Mouse (Mus musculus): ENCODE data around the gene Sbf1.

Gene Sbf1

GRCm38 (mm10) chr15:89315190-89315731 lies at the start of gene Sbf1:
Gene Sbf1 (minus strand): TSS chr15:89315311.
- peak; percentile 95 for DNase-seq (ENCODE audit: low spot score)

GRCm38 (mm10) chr15:89363051-89363450 lies 47.9 kb upstream of the Sbf1 start:
- no peak for DNase-seq (ENCODE audit: low spot score)

- DNase-seq (ENCODE audit: low spot score) = no peak
Measured at GRCm38 (mm10) chr15:89358784-89359183, 43.7 kb upstream of the Sbf1 start.

GRCm38 (mm10) chr15:89356372-89356771 lies 41.3 kb upstream of the Sbf1 start:
- DNase-seq (ENCODE audit: low spot score) = peak; percentile 86

GRCm38 (mm10) chr15:89355241-89356187 lies 40.4 kb upstream of the Sbf1 start, which contains the start of the genes Lmf2 and Ncaph2:
Gene Lmf2 (minus strand): TSS chr15:89355659.
Gene Ncaph2 (plus strand): TSS chr15:89355719.
- peak; percentile 97 for DNase-seq (ENCODE audit: low spot score)

DNA sequence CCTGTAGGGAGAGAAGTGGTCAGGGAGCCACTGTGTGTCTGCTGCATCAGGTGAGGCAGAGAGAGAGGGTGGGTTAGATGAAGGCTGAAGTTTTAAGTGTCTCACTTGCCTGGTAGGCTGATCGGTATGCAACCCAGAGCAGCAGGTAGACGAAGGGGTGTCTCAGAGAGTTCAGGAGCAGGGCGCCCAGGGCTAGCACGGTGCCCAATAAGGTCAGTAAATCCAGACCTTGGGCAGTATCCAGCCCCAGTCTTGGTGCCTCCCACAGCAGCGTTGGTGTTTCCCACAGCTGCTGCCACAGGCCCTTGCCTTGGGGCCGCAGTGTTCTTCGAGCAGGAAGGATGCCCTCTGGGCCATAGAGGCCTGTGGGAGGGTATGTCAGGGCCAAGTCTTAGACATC lies 39.3 kb upstream of the Sbf1 start:
- no peak for DNase-seq (ENCODE audit: low spot score)

DNA sequence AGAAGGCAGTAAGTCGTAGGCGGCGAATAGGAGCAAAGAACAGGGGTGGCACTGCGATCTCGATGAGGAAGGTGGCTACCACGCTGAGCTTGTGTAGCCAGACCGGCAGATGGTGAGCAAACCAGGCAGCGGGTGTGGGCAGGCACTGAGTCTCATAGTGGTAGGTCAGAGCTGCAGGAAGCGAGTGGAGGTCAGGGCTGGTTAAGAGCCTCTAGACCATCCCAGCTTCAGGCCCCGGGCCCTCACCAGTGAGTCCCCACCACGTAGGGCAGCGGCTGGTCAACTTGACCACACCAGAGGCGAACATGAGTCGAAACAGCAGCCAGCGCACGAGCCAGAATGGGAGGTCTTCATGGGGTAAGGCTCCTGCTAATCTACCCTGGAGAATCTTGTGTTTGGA lies 38.7 kb upstream of the Sbf1 start:
- DNase-seq (ENCODE audit: low spot score) = no peak

GRCm38 (mm10) chr15:89352795-89353194 lies 37.7 kb upstream of the Sbf1 start:
- no peak for DNase-seq (ENCODE audit: low spot score)

- DNase-seq (ENCODE audit: low spot score) = no peak
Measured at GRCm38 (mm10) chr15:89352054-89352453, 36.9 kb upstream of the Sbf1 start.

DNA sequence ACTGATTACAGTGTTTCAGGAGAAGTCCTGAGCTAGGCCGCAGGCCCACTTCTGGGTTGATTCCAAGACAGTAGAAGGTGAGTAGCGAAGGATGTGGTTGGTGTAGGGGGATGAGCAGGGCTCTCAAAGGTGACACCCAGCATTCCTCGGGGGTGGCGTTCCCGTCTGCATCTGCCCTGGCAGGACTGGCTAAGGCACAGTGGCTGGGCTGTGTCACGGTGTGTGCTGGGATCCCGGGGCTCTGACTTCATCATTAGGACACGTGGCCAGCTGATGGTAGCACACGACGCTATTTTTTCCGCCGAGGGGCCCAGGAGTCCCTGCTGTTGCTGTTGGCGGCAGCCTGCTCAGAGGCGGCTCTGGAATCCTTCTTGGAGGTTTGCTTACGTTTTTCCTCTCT lies 36.2 kb upstream of the Sbf1 start:
- DNase-seq (ENCODE audit: low spot score) = no peak

DNA sequence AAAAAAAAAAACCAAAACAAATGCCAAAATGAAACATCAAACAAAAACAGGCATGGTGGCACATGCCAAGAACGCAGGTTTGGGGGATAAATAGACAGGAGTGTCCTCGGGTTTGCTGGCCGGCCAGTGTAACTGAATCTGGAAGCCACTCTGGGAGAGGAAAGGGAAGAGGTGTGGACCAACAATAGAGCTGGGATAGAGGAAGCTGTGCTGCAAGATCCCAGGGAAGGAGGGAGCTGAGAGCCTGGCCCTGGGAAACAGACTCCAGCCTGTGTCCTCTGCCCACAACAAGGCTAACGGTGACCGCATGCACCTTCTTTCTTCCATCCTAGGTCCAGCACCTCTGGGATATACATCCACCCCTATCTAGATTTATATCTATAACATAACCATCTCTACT lies 35.3 kb upstream of the Sbf1 start:
- DNase-seq (ENCODE audit: low spot score) = no peak

DNA sequence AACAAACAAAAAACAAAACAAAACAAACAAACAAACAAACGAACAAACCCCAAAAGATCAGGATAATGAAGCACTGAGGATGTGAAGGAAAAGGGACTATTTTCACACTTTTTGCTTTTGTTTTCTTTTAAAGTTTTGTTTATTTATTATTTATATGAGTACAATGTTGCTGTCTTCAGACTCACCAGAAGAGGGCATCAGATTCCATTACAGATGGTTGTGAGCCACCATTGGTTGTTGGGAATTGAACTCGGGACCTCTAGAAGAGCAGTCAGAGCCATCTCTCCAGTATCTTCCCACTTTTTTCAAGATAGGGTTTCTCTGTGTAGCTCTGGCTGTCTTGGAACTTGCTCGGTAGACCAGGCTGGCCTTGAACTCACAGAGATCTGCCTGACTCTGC lies 28.2 kb upstream of the Sbf1 start:
- DNase-seq (ENCODE audit: low spot score) = no peak

DNA sequence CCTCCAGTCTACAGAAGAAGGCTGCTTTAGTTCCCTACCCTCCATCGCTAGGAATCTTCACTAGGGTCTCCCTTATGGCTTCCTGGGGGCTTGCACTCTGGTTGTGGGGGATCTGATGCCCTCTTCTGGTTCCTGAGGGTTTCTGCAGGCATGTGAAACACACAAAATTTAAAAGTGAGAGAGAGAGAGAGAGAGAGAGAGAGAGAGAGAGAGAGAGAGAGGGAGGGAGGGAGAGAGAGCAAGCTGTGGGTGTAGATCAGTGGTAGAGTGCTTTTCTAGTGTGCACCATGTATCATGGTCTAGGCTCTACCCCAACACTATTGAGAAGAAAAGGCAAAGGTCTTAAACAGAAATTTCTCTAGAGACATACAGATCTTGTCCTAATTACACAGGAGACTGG lies 26.6 kb upstream of the Sbf1 start:
- DNase-seq (ENCODE audit: low spot score) = no peak

- DNase-seq (ENCODE audit: low spot score) = no peak
Measured at GRCm38 (mm10) chr15:89340136-89340535, 25.0 kb upstream of the Sbf1 start.

- no peak for DNase-seq (ENCODE audit: low spot score)
Measured at GRCm38 (mm10) chr15:89339696-89340095, 24.6 kb upstream of the Sbf1 start.

- DNase-seq (ENCODE audit: low spot score) = no peak
Measured at GRCm38 (mm10) chr15:89336422-89336821, 21.3 kb upstream of the Sbf1 start.

GRCm38 (mm10) chr15:89334774-89335537 lies 19.8 kb upstream of the Sbf1 start:
- no peak for DNase-seq (ENCODE audit: low spot score)

DNA sequence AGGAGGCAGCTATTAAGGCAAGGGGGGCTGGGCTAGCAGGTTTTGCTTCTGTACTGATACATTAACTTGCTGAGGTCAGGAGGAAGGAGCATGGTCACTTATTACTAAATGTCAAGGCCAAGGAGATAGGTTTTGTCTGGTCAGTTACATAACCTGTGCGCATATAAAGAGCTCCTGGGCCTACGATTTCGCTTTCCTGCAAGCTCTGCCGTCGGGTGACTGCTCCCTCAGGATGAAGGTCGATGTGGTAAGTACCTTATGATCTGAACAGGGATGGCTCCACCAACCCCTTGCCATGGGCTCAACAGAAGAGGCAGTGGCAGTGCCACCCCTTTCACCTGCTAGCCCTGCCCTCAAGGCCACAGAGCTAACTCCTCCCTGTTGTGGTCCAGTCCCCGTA lies 19.2 kb upstream of the Sbf1 start, which contains the start of gene Miox:
Miox (plus strand) TSS at position 128 of the 400 bp plus-strand sequence.
- DNase-seq (ENCODE audit: low spot score) = no peak

DNA sequence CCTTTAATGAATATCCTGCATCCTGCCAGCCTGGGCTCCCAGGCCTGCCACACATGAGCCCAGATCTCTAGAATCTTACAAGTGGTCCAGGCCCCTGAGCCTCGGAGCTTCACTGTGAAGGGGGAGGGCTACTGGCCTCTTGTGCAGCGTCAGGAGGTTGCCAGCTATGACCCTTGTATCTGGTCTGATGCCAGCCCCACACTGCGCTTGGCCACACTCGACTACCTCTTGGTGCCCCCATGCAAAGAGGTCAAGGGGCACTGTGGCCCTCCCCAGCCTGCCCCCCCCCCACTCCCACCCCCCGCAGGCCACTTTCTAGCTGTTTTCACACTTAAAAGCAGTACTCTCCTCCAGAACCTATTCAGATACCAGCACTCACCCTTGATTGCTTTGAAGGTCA lies 11.3 kb upstream of the Sbf1 start:
- DNase-seq (ENCODE audit: low spot score) = no peak

DNA sequence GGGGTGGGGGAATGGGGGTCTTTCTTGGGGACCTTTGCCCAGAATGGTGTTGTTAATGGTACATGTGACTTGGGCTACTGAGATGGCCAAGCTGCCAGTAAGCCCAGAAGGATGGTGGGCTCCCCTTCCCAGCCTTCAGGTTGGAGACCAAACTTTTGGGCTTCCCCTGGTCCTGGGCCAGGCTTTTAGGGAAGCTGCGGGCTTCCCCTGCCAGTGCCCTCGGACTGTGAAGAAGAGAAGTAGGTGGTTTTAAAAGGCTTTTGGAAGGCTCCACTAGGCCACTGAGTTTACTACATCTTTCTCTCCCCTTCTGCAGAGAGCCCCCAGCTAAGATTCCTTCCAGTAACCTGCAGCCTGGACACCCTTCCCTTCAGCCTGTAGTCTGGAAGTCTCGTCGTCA lies 8.5 kb upstream of the Sbf1 start:
- no peak for DNase-seq (ENCODE audit: low spot score)

GRCm38 (mm10) chr15:89322670-89323522 lies 7.8 kb upstream of the Sbf1 start, which contains the start of gene Adm2:
Gene Adm2 (plus strand): TSS chr15:89322720.
- DNase-seq (ENCODE audit: low spot score) = no peak

DNA sequence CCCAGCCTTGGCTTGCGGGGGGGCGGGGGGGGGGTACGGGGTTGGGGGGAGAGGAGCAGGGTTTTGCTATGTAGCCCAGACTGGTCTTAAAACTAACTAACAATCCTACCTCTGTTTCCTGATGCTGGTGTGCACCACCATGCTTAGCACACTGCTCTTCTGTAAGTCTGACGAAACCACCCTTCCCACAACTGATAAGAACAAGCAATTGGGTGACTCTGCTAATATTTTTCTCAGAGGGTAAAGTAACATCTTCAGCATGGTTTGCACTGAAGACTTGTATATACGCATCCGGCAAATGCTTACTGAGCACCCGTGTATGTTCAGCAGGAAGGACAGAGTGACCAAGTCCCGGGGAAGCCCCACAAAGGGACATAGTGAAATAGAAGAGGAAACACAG lies 6.2 kb upstream of the Sbf1 start:
- peak; percentile 27 for DNase-seq (ENCODE audit: low spot score)
